Mouse (Mus musculus) cerebellum, adult 9-11 months (tissue): Measurements from ENCODE around the gene Ercc5.

Experiments used
- DNase-seq: peaks from one replicate; pipeline ENCODE4 v3.0.0; 2022

Ercc5 gene

GRCm38 (mm10) chr1:44147563-44148381, at the start of gene Ercc5:
Ercc5 (plus strand) TSS chr1:44147744.
- peak; percentile 85 for DNase-seq

- peak; percentile 61 for DNase-seq
These were observed 45.9 kb upstream of the Ercc5 start for GRCm38 (mm10) chr1:44101448-44102225.

GRCm38 (mm10) chr1:44102259-44102717, 45.3 kb upstream of the Ercc5 start, which contains the start of gene Tex30:
Tex30 (minus strand) TSS chr1:44102441.
- peak; percentile 93 for DNase-seq

GRCm38 (mm10) chr1:44102939-44103338, 44.6 kb upstream of the Ercc5 start:
- DNase-seq, result peak; percentile 28

GRCm38 (mm10) chr1:44117571-44117970, 30.0 kb upstream of the Ercc5 start:
- DNase-seq, result no peak

GRCm38 (mm10) chr1:44118239-44119054, 29.1 kb upstream of the Ercc5 start, which contains the start of the genes Kdelc1 and Bivm:
Kdelc1 (minus strand) TSS chr1:44118808.
Bivm (plus strand) TSS chr1:44118957.
- peak; percentile 94 for DNase-seq

- peak; percentile 88 for DNase-seq
These were observed 28.1 kb upstream of the Ercc5 start for GRCm38 (mm10) chr1:44119201-44120073.

- no peak for DNase-seq
These were observed 27.5 kb upstream of the Ercc5 start for GRCm38 (mm10) chr1:44120074-44120406.

GRCm38 (mm10) chr1:44122256-44122655, 25.3 kb upstream of the Ercc5 start:
- no peak for DNase-seq

GRCm38 (mm10) chr1:44125590-44125989, 22.0 kb upstream of the Ercc5 start:
- no peak for DNase-seq

- DNase-seq, result no peak
These were observed 17.5 kb upstream of the Ercc5 start for GRCm38 (mm10) chr1:44129929-44130581.

- DNase-seq, result no peak
These were observed 7.3 kb upstream of the Ercc5 start for GRCm38 (mm10) chr1:44140232-44140631.

GRCm38 (mm10) chr1:44142747-44143146, 4.8 kb upstream of the Ercc5 start:
- DNase-seq, result no peak

GRCm38 (mm10) chr1:44148706-44149105, 1.2 kb downstream of the Ercc5 start:
- DNase-seq, result no peak

- no peak for DNase-seq
These were observed 7.7 kb downstream of the Ercc5 start for GRCm38 (mm10) chr1:44155287-44155686.

GRCm38 (mm10) chr1:44158317-44158716, 10.8 kb downstream of the Ercc5 start:
- DNase-seq, result no peak

- DNase-seq, result no peak
These were observed 14.3 kb downstream of the Ercc5 start for GRCm38 (mm10) chr1:44161818-44162217.

GRCm38 (mm10) chr1:44162389-44162788, 14.8 kb downstream of the Ercc5 start:
- DNase-seq, result no peak

GRCm38 (mm10) chr1:44167859-44168383, 20.4 kb downstream of the Ercc5 start:
- no peak for DNase-seq

- no peak for DNase-seq
These were observed 25.1 kb downstream of the Ercc5 start for GRCm38 (mm10) chr1:44172656-44173055.

- no peak for DNase-seq
These were observed 26.4 kb downstream of the Ercc5 start for GRCm38 (mm10) chr1:44173903-44174302.
